Mouse (Mus musculus) lung, postnatal 0 days (tissue): ENCODE measurements around the gene Cd247.

Experiments used
- CTCF ChIP-seq: IDR thresholded peaks from 2 replicates; pipeline ENCODE4 v1.5.1; 2016; ENCODE audit warnings: antibody characterized with exemption, mild to moderate bottlenecking
- EP300 ChIP-seq: IDR thresholded peaks from 2 replicates; pipeline ENCODE4 v1.6.1; 2016; ENCODE audit warnings: antibody characterized with exemption, mild to moderate bottlenecking, control low read depth

DNA sequence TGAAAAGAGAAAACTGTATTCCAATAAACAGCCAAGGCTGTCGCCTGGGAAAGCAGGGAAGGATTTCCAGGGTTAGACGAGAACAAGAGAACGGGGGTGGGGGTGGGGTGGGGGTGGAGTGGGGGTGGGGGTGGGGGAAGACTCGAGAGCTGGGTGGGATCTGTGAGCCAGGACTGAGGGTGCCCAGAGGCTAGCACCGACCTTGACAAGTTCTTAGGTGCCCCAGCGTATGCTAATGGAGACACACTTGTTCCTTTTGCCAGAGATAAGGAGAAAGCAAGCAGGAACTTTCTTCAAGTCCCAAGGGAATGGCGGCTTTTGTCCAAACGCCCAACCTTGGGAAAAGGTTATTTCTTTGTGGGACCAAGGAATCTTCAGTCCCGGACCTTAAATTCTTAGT lies 16.5 kb upstream of the Cd247 start:
- TF ChIP-seq CTCF = no peak
- no peak for TF ChIP-seq EP300
